Mouse (Mus musculus) heart, postnatal 0 days (tissue): ENCODE data around the gene Stxbp5l.

Experiments
- CTCF ChIP-seq: IDR thresholded peaks from 2 replicates; pipeline ENCODE4 v1.5.1; 2016; ENCODE audit warnings: antibody characterized with exemption, control low read depth, low read depth
- EP300 ChIP-seq: IDR thresholded peaks from 2 replicates; pipeline ENCODE4 v1.6.1; 2016; ENCODE audit warnings: antibody characterized with exemption, low read depth

GRCm38 (mm10) chr16:37363958-37364357 is 20.8 kb downstream of the Stxbp5l start:
- TF ChIP-seq CTCF (no peak), EP300 (no peak)
